Mouse (Mus musculus): ENCODE measurements around the gene Nudt5. TPM values are rescaled to one million over a fixed set of nuclear protein-coding genes. Genes with fewer than 3 reads are reported as not detected.

The Nudt5 gene
- total RNA-seq, 2 experiments from 2014 or later: 20.4 to 21.1 TPM

GRCm38 (mm10) chr2:5822449-5822848 is 22.4 kb upstream of the Nudt5 start:
- Histone ChIP-seq H3K27ac (no peak overlapping the region), H3K4me3 (no peak overlapping the region)
- intact Hi-C loops (cut with DNase I): loop anchor here (5.0 kb wide), 1 partner anchor 740 kb away; no protein-coding TSS in a partner anchor
- TF ChIP-seq CTCF (IDR thresholded peaks at IDR 0.05): no peak
- DNase-seq (ENCODE audit: extremely low spot score in 1 of 2, low spot score in 2 of 2): no peak

GRCm38 (mm10) chr2:5824213-5824612 is 20.6 kb upstream of the Nudt5 start:
- Histone ChIP-seq H3K27ac (no peak overlapping the region), H3K4me3 (no peak overlapping the region)
- no peak for DNase-seq (ENCODE audit: extremely low spot score in 1 of 2, low spot score in 2 of 2)
- TF ChIP-seq CTCF (IDR thresholded peaks at IDR 0.05): peak; percentile 62
- intact Hi-C loops (cut with DNase I): loop anchor here (5.0 kb wide), 1 partner anchor 742 kb away; no protein-coding TSS in a partner anchor

- Histone ChIP-seq H3K4me3 (no peak overlapping the region), H3K27ac (no peak overlapping the region)
- intact Hi-C loops (cut with DNase I): loop anchor here (5.0 kb wide), 1 partner anchor 742 kb away; no protein-coding TSS in a partner anchor
- TF ChIP-seq CTCF (IDR thresholded peaks at IDR 0.05): no peak
- no peak for DNase-seq (ENCODE audit: extremely low spot score in 1 of 2, low spot score in 2 of 2)
These were observed 20.1 kb upstream of the Nudt5 start for GRCm38 (mm10) chr2:5824685-5825084.

- TF ChIP-seq CTCF (IDR thresholded peaks at IDR 0.05): no peak
- Histone ChIP-seq H3K4me3 (no peak overlapping the region), H3K27ac (no peak overlapping the region)
- intact Hi-C loops (cut with DNase I): no loop called here
- DNase-seq (ENCODE audit: extremely low spot score in 1 of 2, low spot score in 2 of 2): no peak
These were observed 19.4 kb upstream of the Nudt5 start for GRCm38 (mm10) chr2:5825265-5825913.

GRCm38 (mm10) chr2:5840815-5841214 is 4.0 kb upstream of the Nudt5 start:
- Histone ChIP-seq H3K27ac (no peak overlapping the region), H3K4me3 (no peak overlapping the region)
- intact Hi-C loops (cut with DNase I): no loop called here
- no peak for TF ChIP-seq CTCF (IDR thresholded peaks at IDR 0.05)
- DNase-seq (ENCODE audit: extremely low spot score in 1 of 2, low spot score in 2 of 2): no peak

GRCm38 (mm10) chr2:5844181-5844872 is 492 bp upstream of the Nudt5 start:
- H3K4me3 ChIP-seq: peak overlapping the region; percentile 93
- TF ChIP-seq CTCF (IDR thresholded peaks at IDR 0.05): no peak
- H3K27ac ChIP-seq: peak overlapping the region; percentile 94
- DNase-seq (ENCODE audit: extremely low spot score in 1 of 2, low spot score in 2 of 2): no peak
- intact Hi-C loops (cut with DNase I): no loop called here

- no peak for TF ChIP-seq CTCF (IDR thresholded peaks at IDR 0.05)
- no peak for DNase-seq (ENCODE audit: extremely low spot score in 1 of 2, low spot score in 2 of 2)
- peak overlapping the region; percentile 93 for H3K4me3 ChIP-seq
- no peak overlapping the region; the same call in none of the 2 replicates for H3K27ac ChIP-seq
- intact Hi-C loops (cut with DNase I): no loop called here
These were observed 1.0 kb downstream of the Nudt5 start for GRCm38 (mm10) chr2:5845826-5846225.

GRCm38 (mm10) chr2:5851116-5851515 is 6.3 kb downstream of the Nudt5 start:
- no peak for DNase-seq (ENCODE audit: extremely low spot score in 1 of 2, low spot score in 2 of 2)
- Histone ChIP-seq H3K4me3 (no peak overlapping the region), H3K27ac (no peak overlapping the region)
- intact Hi-C loops (cut with DNase I): no loop called here
- TF ChIP-seq CTCF (IDR thresholded peaks at IDR 0.05): no peak

GRCm38 (mm10) chr2:5851866-5852265 is 7.0 kb downstream of the Nudt5 start:
- intact Hi-C loops (cut with DNase I): no loop called here
- Histone ChIP-seq H3K27ac (no peak overlapping the region), H3K4me3 (no peak overlapping the region)
- TF ChIP-seq CTCF (IDR thresholded peaks at IDR 0.05): no peak
- no peak for DNase-seq (ENCODE audit: extremely low spot score in 1 of 2, low spot score in 2 of 2)

GRCm38 (mm10) chr2:5862834-5863233 is 18.0 kb downstream of the Nudt5 start, which contains the start of gene Gm13199:
Gene Gm13199, minus strand, starts transcription at chr2:5862934.
- no peak within 1 kb of the TSS for H3K27ac ChIP-seq
- intact Hi-C loops (cut with DNase I): no loop called here
- TF ChIP-seq CTCF (IDR thresholded peaks at IDR 0.05): no peak
- H3K4me3 ChIP-seq: no peak within 1 kb of the TSS
- DNase-seq (ENCODE audit: extremely low spot score in 1 of 2, low spot score in 2 of 2): no peak

- no peak for DNase-seq (ENCODE audit: extremely low spot score in 1 of 2, low spot score in 2 of 2)
- TF ChIP-seq CTCF (IDR thresholded peaks at IDR 0.05): no peak
- Histone ChIP-seq H3K27ac (no peak overlapping the region), H3K4me3 (no peak overlapping the region)
- intact Hi-C loops (cut with DNase I): no loop called here
These were observed 22.9 kb downstream of the Nudt5 start for GRCm38 (mm10) chr2:5867681-5868080.

- Histone ChIP-seq H3K4me3 (no peak overlapping the region), H3K27ac (no peak overlapping the region)
- no peak for DNase-seq (ENCODE audit: extremely low spot score in 1 of 2, low spot score in 2 of 2)
- intact Hi-C loops (cut with DNase I): no loop called here
- TF ChIP-seq CTCF (IDR thresholded peaks at IDR 0.05): no peak
These were observed 24.9 kb downstream of the Nudt5 start for GRCm38 (mm10) chr2:5869746-5870145.

Measured in left cerebral cortex, adult 2 months (tissue).